Mouse (Mus musculus) cerebellum, adult 9-10 months (tissue): ENCODE results near the gene Rps19bp1.

Experiments used
- DNase-seq: peaks from one replicate; pipeline ENCODE4 v3.0.0; 2022

Rps19bp1 gene

DNA sequence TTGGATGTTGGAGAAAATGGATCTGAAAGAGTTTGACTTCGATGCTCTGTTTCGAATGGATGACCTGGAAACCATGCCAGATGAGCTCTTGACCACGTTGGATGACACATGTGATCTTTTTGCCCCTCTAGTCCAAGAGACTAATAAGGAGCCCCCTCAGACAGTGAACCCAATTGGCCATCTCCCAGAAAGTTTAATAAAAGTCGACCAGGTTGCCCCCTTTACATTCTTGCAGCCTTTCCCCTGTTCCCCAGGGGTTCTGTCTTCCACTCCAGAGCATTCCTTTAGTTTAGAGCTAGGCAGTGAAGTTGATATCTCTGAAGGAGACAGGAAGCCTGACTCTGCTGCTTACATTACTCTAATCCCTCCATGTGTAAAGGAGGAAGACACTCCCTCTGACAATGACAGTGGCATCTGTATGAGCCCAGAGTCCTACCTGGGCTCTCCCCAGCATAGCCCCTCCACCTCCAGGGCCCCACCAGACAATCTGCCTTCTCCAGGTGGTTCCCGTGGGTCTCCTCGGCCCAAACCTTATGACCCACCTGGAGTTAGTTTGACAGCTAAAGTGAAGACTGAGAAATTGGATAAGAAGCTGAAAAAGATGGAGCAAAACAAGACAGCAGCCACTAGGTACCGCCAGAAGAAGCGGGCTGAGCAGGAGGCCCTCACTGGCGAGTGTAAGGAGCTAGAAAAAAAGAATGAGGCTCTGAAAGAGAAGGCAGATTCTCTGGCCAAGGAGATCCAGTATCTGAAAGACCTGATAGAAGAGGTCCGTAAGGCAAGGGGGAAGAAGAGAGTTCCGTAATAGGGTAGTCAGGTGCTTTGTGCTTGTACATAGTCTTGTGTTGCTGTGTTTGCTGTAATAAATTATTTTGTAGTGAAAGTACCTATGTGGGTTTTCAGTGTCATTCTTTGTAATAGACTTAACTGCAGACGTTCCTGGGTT lies 7.2 kb downstream of the Rps19bp1 start:
- DNase-seq, result no peak

DNA sequence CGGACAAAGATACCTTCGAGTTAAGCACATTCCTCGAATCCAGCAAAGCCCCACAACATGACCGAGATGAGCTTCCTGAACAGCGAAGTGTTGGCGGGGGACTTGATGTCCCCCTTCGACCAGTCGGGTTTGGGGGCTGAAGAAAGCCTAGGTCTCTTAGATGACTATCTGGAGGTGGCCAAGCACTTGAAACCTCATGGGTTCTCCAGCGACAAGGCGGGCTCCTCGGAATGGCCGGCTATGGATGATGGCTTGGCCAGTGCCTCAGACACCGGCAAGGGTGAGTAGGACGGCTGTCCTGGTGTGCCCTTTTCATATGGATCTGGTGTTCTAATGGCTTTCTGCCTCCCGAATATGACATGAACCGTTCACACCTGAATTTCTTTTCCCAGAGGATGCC lies 7.9 kb downstream of the Rps19bp1 start:
- no peak for DNase-seq

DNA sequence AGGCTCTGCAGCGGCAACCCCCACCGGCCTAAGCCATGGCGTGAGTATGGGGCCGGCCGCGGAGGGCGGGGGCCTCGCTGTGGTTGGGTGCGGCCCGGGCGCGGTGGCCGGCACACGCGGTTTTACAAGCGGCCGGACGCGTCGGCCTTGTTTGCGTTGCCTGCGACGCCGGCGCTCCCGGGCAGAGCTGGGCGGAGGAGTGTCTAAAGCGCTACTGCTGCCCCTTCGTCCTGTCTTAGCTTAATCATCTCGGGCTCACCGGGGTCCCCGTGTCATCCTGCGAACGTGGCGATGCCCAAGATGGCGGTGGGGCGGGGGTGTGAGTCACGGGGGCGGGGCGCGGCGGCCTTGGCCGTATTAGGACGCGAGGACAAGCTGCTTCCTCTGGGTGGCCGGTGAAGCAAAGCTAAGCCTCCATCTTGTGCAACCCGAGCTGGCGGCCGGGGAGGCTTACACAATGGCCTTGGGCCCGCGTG lies 8.4 kb downstream of the Rps19bp1 start:
- peak; percentile 77 for DNase-seq

DNA sequence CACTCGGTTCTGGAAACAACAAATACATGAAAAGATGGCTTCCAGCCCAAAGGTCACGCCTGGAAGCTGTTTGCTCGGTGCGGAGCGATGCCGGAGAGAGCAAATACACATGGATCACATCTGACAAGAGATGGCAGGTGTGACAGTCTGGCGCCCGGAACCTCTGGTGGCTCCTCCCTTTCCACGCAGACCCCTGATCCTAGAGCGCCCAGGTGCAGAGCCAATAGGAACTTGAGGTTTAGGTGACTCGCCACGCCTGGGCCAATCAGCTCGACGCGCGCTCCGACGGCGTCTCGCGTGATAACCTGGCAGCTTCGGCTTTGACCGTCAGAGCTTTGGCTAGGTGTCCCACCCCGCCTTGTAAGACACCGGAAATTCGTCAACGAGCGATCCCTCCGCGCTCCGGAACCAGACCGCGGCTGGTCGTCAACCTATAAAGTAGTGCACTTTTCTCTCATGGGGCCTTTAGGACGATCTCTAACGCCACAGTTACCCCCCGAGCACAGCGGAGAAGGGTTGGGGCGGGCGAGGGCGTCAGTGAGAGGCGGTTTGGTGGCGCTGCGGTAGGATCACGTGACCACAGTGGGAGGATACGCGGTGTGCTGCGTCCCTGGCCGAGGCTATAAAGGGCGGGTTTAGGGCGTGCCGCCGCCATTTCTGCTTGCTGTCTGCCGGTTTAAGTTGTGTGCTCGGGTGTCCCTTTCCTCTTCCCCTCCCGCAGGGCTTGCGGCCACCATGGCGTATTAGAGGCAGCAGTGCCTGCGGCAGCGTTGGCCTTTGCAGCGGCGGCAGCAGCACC lies 9.1 kb downstream of the Rps19bp1 start, which contains the start of gene Atf4:
Atf4 (plus strand) TSS at position 338 of the 799 bp plus-strand sequence.
- DNase-seq, result peak; percentile 99

DNA sequence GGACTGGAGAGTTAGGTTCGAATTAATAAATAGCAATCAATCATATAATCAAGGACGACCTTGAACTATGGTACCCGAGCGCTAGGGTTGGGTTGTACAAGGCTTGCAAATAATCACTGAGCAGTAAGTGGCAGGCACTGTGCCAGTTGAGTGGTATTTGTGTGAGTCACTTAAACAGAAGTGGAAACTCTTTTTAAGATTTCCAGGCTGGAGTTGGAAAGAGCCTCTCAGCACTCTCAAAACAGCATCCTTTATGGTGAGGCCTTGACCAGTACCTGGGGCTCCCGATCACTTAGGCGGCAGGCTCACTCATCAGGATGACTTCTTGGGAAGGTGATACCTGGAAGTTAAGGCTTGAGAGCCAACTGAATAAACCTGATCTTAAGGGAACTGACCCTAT lies 9.9 kb downstream of the Rps19bp1 start:
- DNase-seq, result no peak

DNA sequence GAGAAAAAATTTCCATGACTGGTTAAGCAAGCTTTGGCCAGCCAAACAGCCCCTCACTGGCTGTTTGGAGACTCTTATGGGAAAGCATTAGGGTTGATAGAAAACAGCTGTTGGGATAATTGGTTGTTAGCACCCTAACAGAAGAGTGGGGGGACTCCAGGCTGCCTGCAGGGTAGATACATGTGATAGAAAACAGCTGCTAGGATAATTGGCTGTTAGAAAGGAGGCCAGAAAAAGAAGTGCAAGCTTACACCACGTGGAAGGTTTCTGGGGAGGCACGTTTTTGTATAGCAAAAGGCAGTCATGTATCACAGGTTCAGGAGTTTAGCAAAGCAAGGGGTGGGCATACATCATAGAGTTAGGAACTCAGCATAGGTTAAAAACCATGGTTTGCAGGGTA lies 10.6 kb downstream of the Rps19bp1 start:
- no peak for DNase-seq

DNA sequence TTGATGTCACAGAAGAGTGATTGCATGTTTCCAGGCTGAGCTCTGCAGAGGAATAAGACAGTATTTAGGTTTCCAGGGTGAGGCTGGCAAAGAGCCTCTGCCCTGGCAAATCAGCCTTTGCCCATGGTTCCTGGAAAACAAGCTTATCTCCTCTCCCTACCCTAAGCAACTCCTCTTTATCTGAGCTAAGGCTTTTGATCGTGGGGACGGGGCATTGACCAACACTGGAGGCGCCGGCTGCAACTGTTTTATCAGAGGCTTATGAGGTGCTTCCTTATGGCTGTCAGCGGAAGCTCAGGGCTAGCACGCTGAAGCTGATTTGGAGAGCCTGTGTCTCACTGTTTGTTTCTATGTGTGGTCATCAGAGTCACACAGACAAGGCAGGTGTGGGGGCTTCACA lies 13.5 kb downstream of the Rps19bp1 start:
- no peak for DNase-seq

DNA sequence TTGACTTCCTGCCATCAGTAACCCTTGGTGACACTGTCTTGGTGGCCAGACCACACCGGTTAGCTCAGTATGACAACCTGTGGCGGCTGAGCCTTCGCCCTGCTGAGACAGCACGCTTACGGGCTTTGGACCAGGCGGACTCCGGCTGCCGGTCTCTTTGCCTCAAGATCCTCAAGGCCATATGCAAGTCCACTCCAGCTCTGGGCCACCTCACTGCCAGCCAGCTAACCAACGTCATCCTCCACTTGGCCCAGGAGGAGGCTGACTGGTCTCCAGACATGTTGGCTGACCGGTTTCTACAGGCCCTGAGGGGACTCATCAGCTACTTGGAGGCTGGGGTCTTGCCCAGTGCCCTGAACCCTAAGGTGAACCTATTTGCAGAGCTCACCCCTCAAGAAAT lies 14.4 kb downstream of the Rps19bp1 start:
- no peak for DNase-seq

DNA sequence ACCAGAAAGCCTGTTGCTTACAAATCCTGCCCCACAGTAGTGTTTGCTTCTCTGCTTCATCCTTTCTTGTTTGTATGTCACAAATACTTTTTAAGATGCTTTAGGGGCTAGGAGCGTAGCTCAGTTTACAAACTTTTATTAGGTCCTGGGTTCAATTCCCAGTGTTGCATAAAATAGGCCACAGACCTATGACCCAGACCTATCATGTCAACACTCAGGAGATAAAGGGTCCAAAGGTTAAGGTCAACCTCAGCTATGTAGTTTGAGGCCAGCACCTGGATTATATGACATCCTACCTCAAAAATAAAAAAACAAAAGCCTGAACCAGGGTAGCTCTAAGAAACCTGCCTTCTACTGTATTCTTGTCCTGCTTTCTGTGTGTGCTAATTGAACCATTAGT lies 15.5 kb downstream of the Rps19bp1 start:
- DNase-seq, result no peak

DNA sequence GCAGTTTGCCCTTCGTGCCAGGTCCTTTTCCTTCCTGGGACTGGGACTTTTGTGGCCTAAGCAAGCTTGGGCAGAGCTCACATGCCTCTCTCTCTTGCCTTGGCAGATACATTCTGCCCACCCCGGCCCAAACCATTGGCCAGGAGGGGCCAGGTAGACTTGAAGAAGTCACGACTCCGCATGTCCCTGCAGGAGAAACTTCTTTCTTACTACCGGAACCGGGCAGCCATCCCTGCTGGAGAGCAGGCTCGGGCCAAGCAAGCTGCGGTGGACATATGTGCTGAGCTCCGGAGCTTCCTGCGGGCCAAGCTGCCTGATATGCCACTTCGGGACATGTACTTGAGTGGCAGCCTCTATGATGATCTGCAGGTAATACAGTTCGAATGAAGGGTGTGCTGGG lies 16.0 kb downstream of the Rps19bp1 start:
- peak; percentile 65 for DNase-seq

DNA sequence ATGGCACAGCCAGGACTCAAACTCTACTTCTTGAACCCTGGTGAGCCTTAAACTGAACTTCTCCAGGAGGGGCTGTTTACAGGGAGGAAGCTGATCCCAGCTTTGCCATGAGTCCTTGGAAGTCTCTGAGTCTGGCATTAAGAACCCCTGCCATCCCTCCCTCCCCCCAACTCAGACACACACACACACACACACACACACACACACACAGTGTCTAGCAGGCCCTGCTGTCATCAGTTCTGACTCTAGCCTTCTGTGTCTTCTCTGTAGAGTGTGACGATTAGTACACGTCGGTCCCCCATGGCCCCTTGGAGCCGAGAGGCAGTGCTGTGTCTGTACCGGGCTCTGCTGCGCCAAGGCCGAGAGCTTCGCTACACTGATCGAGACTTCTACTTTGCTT lies 28.6 kb downstream of the Rps19bp1 start, which contains the start of gene AC140267.1:
AC140267.1 (plus strand) TSS at position 301 of the 400 bp plus-strand sequence.
- no peak for DNase-seq

DNA sequence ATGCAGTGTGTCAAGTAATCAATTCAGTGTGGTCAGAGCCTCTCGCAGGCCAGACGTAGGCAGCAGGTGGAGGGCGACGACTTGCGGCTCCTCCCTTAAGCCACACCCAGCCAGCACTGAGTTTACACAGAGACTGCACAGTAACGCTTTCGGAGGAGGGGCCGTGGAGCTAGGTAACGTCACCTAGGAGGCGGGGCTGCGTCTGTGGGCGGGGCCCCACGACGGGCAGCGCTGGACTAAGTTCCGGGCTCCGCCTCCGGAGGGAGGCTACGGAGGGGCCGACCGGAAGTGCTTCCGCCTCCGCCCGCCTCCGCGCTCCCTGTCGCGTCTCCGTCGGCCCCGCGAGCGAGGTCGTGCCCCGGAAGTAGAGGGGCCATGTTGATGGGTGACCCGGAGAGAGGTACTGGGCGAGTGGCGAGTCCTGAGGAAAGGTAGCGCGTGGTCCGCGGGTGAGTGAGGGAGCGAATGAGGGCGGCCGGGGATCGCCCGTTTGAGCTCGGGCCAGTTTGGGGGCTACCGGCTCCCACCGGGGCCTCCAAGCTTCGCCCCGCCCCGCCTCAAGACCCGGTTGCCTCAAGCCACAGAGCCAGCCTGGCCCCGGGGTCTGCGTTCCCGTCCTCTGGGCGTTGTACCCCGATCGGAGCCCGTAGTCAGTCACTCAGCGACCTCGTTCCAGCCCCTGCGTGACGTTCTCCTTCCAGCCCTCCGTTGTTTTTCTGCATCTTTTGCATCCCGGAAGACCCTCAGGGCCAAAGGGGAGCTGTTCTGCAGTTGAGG lies 30.2 kb downstream of the Rps19bp1 start, which contains the start of gene Mief1:
Mief1 (plus strand) TSS at position 286 of the 777 bp plus-strand sequence.
- DNase-seq, result peak; percentile 98

DNA sequence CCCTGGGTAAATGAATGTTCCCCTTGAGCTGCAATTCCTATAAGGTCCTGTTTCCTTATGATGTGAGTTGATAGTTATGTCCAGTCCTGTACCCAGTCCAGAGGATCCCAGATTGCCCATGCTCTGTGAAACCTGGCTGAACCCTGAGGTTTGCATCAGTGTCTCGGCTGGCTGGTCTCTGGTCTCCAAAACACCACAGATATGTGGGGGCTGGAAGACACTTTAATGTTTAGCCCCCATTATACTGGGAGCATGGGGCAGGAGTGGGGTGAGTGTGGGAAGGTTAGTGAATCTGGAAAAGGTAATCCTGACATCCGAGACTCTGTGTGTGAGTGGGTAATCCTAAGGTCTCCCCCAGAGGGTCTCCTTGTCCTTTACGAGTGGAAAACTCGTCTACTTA lies 31.1 kb downstream of the Rps19bp1 start:
- DNase-seq, result peak; percentile 56

DNA sequence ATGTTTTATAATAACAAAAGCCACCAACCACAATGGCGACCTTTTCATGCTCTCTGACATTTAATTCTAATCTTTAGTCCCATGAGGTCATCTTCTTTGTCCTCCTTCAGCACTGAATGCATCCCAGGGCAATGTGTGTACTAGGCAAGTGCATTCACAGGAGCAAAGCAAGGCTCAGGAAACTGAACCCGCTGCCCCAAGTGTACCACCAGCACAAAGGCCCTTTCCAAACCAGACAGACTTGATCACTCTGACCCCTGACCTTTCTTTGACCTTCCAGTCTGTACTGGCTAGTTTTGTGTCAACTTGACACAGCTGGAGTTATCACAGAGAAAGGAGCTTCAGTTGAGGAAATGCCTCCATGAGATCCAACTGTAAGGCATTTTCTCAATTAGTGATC lies 31.8 kb downstream of the Rps19bp1 start:
- DNase-seq, result no peak

DNA sequence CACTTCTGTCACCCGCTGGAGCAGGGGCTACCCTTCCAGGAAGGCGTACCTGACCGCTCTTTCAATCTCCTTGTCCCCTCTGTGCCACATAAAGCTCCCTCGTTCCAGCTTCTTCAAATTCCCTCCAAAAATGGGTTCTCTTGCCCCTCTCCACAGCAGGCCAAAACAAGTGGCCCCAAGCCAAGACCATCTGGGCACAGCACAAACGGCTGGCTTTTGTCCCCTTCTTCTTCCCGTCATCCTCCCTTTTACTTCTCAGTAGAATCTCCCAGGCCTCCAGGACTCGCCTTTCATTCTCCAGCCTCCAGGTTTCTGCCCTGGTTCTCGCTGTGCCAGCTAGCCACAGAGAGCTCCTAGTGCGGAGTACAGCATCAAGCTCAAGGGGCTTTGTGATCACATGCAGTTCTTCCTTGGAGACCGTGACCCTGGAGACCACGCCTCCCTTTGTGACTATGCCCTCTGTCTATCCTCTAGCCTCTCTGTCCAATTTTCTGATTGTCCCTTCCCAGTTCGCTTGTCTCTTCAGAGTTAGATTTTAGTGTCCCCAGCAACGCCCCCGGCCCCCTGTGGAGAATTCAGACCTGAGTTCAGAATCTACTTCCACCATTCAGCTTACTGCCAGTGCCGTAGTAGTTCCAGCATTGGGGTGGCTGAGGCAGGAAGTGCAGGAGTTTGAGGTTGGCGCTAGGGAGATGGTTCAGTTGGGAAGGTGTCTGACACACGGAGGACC lies 35.9 kb downstream of the Rps19bp1 start:
- DNase-seq, result no peak

DNA sequence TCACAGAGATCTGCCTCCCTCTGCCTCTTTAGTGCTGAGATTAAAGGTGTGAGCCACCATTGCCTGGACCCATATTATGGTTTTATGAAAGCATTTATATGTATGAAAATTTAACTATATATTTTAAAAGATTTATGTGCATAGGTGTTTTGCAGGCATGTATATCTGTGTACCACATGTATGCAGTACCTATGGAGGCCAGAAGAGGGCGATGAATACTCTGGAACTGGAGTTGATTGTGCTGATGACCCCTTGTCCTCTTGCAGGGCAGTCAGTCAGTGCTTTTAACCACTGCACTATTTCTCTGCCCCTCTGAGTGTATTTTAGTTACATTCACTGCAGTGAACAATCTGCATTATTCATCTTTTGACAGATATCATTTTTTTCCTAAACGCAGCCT lies 38.3 kb downstream of the Rps19bp1 start:
- DNase-seq, result peak; percentile 74

DNA sequence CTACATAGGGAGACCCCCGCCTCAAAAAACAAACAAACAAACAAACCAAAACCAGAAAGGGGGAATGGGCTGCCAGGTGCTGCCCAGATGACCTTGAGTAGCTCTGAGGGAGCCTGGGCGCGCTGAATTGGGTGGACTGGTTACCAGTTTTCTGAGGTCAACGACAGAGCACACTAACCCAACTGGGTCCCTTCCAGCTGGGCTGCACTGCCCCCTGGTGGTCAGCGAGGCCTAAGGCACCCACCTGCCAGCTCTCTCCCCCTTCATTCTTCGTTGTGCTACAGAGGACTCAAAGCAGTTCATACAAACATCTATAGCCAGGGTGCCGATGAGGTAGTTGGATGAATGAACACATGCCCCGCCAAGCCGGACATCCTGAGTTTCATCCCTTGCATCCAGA lies 38.9 kb downstream of the Rps19bp1 start:
- DNase-seq, result peak; percentile 80

DNA sequence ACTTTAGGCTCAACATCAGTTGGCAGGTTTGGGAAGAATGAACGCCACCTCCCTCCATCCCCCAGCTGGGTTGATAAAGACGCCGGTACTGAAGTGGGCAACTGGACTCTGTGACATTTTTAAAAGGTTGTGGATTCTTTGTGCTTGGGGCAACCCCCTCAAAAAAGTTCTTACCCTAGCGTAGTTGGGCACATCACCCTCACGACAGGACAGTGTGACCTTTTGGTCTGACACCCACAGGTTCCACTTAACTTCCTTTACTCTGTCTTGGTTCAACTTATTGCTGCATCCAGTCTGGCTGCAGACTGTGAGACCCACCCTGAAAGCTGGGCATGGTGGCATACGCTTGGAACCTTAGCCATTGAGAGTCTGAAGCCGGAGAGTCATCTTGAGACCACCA lies 40.4 kb downstream of the Rps19bp1 start:
- no peak for DNase-seq

DNA sequence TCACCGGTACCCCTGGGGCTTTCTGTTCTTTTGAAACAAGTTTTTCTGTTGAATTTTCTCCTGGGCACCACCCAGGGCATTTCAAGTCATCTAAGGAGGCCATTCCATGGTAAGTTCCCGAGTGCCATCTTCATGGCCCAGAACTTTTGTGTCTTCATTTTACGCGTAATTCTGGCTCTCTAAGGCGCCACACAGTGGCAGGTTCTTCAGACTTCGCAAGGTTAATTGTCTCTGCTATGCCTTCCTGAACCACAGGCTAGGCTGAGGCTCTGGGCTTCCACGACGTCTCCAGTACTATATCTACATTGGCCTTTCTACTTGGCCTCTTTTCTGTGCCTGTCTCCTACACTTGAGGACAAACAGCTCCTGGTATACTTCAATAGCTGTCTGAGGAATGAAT lies 43.1 kb downstream of the Rps19bp1 start:
- no peak for DNase-seq

DNA sequence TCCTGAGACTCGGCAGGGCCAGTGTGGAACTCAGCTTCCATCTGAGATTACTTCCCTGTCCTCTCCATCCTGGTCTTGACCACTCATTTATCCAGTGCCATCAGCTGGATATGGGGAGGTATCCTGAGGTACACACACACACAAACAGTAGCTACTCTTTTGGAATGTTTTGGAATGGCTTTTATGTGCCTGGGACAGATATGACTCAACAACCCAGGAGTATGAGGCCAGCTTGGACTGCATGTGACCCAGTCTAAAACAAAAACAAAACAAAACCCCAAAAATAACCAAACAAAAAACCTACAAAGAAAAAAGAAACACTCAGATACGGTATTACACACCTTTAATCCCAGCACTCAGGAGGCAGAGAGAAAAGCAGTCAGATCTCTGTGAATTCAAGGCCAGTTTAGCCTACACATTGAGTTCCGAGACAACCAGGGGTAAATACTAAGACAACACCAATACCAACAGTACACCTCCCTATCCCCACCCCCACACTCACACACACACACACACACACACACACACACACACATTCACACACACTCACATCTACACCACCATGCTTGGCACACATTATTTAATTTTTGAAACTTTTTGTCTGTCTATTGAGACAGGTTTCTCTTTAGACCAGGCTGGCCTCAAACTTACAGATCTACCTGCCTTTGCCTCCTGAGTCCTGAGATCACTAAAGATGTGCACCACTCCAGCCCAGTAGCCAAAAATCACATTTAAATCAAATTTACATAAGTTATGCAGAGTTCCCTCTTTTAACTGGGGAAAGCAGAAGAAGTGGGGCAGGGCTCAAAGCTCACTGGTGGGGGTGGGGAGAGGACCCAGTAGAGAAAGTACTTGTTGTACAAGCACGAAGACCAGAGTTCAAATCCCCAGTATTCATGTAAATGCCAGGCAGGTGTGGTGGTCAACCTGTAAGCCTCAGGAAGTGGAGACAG lies 44.1 kb downstream of the Rps19bp1 start:
- DNase-seq, result no peak

DNA sequence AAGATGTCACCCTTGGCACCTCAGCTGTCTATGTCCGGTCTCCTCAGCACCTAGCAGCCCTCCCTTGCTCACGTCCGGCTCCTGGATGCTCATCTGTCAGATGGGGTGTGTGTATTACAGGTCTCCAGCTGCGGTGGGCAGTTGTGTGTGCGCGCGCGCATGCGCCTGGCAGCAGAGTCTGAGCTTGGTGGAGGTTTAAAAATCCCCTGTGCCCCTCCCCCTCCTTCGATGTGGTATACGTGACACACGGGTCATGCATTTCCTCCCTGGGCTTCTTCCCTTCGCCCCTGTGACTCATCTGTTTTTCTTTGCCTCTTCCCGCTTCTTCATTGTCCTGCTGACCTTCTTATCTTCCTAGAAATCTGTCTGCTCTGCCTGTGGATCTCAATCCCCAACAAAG lies 44.9 kb downstream of the Rps19bp1 start:
- DNase-seq, result no peak
